Mouse (Mus musculus): ENCODE data around the gene Unc45a. TPM values are rescaled to one million over a fixed set of nuclear protein-coding genes. Genes with fewer than 3 reads are reported as not detected.

The Unc45a gene
- polyA plus RNA-seq (2012; ENCODE audit: low replicate concordance): 81.4 and 176 TPM in 2 replicates

GRCm38 (mm10) chr7:80340793-80341192 lies at the start of gene Unc45a:
TSS of gene Unc45a (minus strand) at chr7:80341005.

DNA sequence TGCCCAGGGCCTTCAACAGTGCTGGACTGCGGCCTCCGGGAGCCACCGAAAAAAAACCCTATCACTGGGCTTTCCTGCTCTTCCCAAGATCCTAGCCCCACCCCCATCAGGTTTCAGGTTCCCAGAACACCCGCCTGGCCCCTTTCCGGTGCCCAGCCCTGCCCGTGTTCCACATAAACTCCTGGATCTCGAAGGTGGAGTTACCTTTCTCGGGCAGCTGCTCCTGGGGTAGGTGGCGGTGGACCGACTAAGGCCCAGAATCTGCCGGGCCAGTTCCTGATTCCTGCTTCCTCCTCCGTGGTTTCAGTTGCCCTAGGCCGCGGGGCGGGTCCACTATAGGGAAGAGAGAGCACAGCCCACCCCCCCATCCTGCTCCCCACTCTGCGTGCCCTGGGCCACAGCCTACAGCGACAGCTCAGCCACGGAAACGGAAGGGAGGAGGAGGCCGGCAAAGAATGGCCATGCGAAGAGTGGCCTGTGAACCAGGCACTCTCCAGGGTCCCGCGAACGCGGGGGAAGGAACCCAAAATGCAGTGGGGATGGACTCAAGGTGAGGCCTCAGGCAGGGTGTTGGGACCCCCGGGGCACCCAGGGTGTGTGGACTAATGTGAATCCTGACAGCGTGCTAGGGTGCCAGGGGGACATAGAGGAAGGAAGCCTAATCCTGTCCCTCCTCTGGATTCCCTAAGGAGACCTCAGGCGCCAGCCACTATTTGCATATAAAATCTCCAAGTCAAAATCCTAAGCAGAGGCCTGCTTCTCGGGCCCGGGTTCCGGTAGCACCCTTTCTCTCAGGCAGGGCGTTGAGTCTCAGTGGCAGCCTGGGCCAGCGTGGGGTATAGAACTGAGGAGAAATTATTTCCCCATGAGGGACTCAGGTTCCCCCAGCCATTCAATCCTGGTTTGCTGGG lies 47.1 kb upstream of the Unc45a start, which contains the start of gene Fes:
Gene Fes, minus strand, starts transcription at position 314 of the 911 bp plus-strand sequence.

GRCm38 (mm10) chr7:80371041-80371751 lies 30.4 kb upstream of the Unc45a start, which contains the start of gene Man2a2:
TSS of gene Man2a2 (minus strand) at chr7:80371375.

DNA sequence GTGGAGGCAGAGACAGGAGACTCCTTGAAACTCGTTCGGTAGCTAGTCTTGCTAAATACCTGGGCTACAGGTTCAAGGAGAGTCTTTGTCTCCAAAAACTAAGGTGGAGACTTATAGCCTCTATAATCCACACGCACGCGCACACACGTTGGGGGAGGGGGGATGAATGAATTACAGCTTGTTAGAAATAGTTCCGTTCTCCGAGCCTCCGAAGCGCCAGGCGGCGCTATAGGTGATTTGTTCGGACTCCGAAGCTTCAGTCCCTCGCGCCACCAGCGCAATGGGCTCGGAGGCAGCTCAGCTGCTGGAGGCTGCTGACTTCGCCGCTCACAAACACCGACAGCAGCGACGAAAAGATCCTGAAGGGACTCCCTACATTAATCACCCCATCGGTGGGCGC lies 2.1 kb upstream of the Unc45a start, which contains the start of gene Hddc3:
Gene Hddc3, plus strand, starts transcription at position 247 of the 400 bp plus-strand sequence.

DNA sequence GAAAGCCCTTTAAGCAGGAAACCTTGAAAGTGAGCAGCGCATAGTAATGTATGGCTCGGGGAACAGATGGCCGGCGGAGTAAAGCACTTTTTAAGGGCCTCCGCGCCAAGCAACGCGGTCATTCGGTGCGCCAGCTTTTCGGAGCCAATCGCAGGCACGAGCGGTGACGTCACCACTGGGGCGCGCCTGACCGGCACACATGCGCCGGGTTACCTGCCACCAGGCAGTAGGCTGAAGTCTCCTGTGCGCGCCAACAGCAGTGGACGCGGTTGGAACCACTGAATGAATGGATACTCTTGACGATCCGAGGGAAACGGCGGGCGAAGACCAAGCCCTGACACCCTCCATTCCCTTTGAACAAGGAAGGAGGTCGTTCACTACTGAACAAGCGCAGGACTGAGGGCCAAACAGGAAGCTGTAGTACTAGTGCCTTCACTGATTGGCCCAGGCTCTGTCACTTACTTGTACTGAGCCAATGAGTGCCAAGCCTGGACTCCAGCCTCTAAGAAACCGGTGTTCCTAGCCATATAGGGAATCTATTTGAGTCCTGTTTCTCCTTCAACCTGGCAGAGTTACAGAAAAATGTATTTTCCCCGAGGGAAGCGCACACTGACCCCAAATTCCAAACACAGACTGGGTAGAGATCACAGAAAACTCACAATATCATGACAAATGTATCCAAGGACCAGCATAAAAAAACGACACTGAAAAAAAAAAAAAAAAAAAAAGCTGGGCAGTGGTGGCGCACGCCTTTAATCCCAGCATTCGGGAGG lies 16.6 kb downstream of the Unc45a start, which contains the start of gene Rccd1:
Gene Rccd1, minus strand, starts transcription at position 412 of the 773 bp plus-strand sequence.

GRCm38 (mm10) chr7:80294062-80294763 lies 46.6 kb downstream of the Unc45a start, which contains the start of gene Prc1:
TSS of gene Prc1 (plus strand) at chr7:80294450.

Other genes with a start within 250 kb of the Unc45a start
- gene Idh2, start 225.6 kb downstream of the Unc45a start, polyA plus RNA-seq (2012; ENCODE audit: low replicate concordance): 31.8 and 47.9 TPM in 2 replicates
- 37.1 and 63.3 TPM in 2 replicates for gene Sema4b, start 154.2 kb downstream of the Unc45a start, polyA plus RNA-seq (2012; ENCODE audit: low replicate concordance)
- 47.8 and 50.0 TPM in 2 replicates for gene Cib1, start 108.2 kb downstream of the Unc45a start, polyA plus RNA-seq (2012; ENCODE audit: low replicate concordance)
- gene Gdpgp1, start 108.1 kb downstream of the Unc45a start, polyA plus RNA-seq (2012; ENCODE audit: low replicate concordance): 5.4 and 5.7 TPM in 2 replicates
- 0.36 and 0.59 TPM in 2 replicates for gene Ttll13, start 94.6 kb downstream of the Unc45a start, polyA plus RNA-seq (2012; ENCODE audit: low replicate concordance)
- 34.1 and 46.5 TPM in 2 replicates for gene Ngrn, start 79.8 kb downstream of the Unc45a start, polyA plus RNA-seq (2012; ENCODE audit: low replicate concordance)
- gene Vps33b, start 71.4 kb downstream of the Unc45a start, polyA plus RNA-seq (2012; ENCODE audit: low replicate concordance): 4.3 and 5.5 TPM in 2 replicates
- 3.1 and 6.8 TPM in 2 replicates for gene Prc1, start 46.6 kb downstream of the Unc45a start, polyA plus RNA-seq (2012; ENCODE audit: low replicate concordance)
- 8.7 and 20.1 TPM in 2 replicates for gene Rccd1, start 16.6 kb downstream of the Unc45a start, polyA plus RNA-seq (2012; ENCODE audit: low replicate concordance)
- gene Hddc3, start 2.1 kb upstream of the Unc45a start, polyA plus RNA-seq (2012; ENCODE audit: low replicate concordance): 3.7 and 20.8 TPM in 2 replicates
- 81.8 and 121 TPM in 2 replicates for gene Man2a2, start 30.4 kb upstream of the Unc45a start, polyA plus RNA-seq (2012; ENCODE audit: low replicate concordance)
- 128 and 133 TPM in 2 replicates for gene Fes, start 46.9 kb upstream of the Unc45a start, polyA plus RNA-seq (2012; ENCODE audit: low replicate concordance)
- gene Furin, start 64.4 kb upstream of the Unc45a start, polyA plus RNA-seq (2012; ENCODE audit: low replicate concordance): 77.1 and 176 TPM in 2 replicates
- gene Blm, start 194.1 kb upstream of the Unc45a start, polyA plus RNA-seq (2012; ENCODE audit: low replicate concordance): 4.4 and 19.5 TPM in 2 replicates

All from hematopoietic multipotent progenitor cell, adult 10-12 weeks (in vitro differentiated cells).